Mouse (Mus musculus): ENCODE results near the gene Pde8b.
A peak's percentile ranks its signal among the peaks of the same experiment; 100 is the strongest.

Pde8b gene

GRCm38 (mm10) chr13:95249511-95250456 is at the start of gene Pde8b:
Pde8b (minus strand) TSS chr13:95250336.
- no peak for DNase-seq (ENCODE audit: low read depth)

GRCm38 (mm10) chr13:95291983-95292382 is 41.8 kb upstream of the Pde8b start:
- DNase-seq (ENCODE audit: low read depth): no peak

DNA sequence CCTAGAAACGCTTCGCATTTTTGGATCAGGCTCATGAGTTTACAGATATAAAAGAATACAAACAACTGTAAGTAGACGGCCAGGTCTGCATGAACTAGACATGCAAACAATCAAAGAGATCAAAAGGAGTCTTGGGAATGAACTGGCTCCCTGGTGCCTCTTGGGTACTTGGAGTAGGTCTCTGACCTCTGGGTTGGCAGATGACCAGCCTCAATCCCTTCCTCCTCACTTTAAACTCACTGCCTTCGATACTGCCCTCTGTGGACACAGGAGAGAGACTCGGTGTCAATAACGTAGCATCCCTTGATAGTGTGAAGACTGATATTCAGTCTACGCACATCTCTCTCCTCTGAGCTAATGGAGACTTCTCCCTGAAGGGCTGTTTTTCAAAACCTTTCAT is 37.9 kb upstream of the Pde8b start:
- no peak for DNase-seq (ENCODE audit: low read depth)

- DNase-seq (ENCODE audit: low read depth): peak; percentile 37
Measured at GRCm38 (mm10) chr13:95286989-95287388, 36.9 kb upstream of the Pde8b start.

- DNase-seq (ENCODE audit: low read depth): no peak
Measured at GRCm38 (mm10) chr13:95281740-95282673, 31.9 kb upstream of the Pde8b start.

DNA sequence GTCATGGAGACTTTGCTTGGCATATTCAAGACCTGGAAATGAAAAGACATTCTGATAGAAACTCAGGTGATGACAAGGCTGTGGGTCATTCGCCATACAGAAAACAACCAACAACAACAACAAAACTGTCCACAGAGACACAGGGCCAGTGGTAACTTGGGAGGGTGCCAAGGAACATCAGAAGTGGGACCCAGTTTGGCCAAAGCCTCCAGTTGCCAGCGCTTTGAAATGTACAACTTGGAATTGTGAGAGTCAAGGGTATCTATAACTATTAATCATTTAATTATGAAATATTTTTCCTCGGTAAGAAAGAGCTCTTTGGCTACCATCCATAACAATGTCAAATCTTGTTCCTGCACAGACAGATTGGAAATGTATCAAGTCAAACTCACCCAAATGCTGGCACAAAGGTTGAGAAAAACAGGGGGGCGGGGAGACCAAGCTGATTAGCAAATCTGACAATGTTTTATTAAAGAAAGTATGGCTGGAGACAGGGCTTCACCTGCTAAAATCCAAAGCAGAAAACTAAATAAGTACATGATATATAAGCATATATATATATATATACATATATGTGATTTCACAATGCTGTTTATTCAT is 28.4 kb upstream of the Pde8b start:
- no peak for DNase-seq (ENCODE audit: low read depth)

GRCm38 (mm10) chr13:95264691-95265090 is 14.6 kb upstream of the Pde8b start:
- DNase-seq (ENCODE audit: low read depth): no peak

DNA sequence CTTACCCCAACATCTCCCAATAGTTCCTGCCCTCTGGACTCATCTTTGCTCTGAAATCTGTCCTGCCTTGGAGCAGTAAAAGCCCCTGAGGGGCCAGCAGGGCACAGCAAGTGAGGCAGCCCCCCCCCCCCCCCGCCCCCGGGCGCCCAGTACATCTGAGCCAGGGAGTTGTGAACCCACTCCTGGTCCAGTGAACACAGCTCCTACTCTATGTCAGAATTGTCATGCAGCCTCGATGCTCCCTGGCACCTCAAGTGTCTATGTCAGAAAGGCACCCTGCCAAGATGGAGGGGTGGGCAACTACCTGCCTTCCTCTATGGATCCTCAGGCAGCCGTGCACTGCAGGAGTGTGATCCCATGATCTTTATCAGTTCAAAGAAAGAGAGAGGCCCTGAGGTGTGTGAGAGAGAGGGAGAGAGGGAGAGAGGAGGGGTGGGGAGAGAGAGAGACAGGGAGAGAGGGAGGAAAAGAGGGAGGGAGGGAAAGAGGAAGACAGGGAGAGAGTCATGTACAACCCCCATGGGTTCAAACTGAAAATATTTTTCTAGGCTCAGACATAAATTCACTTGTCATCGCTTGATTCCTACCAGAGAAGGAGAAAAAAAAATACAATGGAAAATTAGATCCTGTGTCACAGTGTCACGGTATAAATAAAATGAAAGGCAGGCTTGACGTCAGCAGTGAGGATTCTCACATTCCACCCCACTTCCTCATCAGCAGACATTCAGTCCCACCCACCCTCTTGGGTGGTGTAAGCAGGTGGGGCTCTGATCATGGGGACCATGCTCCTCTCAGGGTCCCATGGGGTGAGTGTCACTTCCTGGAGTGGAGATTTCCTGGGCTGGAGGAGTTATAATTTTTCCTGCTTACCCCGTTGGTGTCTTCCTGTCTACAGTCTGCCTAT is 11.0 kb upstream of the Pde8b start:
- no peak for DNase-seq (ENCODE audit: low read depth)

DNA sequence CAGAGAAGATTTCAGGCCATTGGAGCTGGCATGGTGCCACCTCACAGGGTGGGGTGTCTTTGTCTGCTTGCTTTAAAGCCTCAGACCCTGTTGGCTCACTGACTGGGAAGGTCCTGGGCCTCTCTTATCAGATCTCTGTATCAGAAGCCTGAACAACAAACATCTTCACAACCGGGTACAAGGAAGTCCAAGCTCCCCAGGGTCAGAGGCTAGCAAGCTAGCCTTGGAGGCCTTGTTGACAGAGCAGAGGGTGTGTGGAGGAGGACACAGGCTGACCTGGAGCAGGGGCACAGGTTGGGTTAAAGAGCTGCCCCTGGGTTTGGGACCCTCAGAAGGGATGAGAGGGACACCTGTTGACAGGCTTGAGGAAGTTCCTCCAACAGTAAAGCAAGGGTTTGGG is 10.3 kb upstream of the Pde8b start:
- no peak for DNase-seq (ENCODE audit: low read depth)

- no peak for DNase-seq (ENCODE audit: low read depth)
Measured at GRCm38 (mm10) chr13:95257083-95257482, 6.9 kb upstream of the Pde8b start.

DNA sequence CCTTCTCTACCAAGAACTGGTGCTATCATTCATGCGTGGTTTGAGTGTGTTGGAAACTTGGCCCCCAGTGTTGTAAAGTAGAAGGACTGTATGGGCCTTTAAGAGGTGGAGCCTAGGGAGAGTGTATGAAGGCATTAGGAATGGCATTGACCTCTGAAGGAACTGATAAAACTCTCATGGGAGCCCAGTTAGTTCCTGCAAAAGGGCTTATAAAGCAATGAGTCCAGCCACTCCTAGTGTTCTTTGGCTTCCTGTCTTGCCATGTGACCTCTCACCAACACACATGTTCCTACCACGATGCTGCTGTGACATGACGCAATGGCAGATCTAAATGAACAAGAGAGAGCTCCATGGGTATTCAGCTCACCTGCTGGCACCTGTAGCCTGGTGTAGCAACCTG is 4.9 kb upstream of the Pde8b start:
- DNase-seq (ENCODE audit: low read depth): no peak

DNA sequence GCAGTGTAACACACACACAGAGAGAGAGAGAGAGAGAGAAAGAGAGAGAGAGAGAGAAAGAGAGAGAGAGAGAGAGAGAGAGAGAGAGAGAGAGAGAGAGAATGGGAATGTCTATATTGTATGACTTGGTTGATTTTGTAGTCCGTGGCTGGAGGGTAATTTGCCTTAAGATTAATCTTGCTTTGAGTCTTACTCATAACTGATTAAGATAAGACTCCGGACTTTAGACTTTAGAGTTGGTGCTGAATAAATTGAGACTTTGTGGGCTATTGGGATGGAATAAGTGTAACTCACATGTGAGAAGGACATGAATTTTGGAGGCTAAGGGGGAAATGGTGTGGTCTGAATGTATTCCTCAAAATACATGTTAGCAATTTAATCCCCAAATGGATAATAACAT is 7.1 kb downstream of the Pde8b start:
- DNase-seq (ENCODE audit: low read depth): no peak

GRCm38 (mm10) chr13:95237488-95237887 is 12.6 kb downstream of the Pde8b start:
- no peak for DNase-seq (ENCODE audit: low read depth)

DNA sequence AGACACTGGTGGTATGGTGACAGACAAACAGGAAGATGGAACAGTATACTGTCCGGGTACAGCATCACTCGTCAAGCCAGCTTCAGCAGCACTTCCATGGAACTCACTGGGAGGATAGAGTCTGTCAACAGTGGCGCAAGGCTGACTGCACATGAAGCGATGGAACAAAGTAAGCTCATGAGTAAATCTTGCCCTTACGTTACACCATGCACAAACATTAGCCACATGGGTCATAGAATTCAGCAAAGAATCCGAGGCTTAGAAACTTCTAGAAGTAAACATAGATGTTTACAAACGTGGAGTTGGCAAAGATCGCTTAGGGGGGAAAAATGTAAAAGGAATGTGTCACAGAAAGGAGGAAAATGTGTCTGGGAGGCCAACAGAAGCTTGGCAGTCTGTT is 14.9 kb downstream of the Pde8b start:
- DNase-seq (ENCODE audit: low read depth): no peak

GRCm38 (mm10) chr13:95231366-95232138 is 18.6 kb downstream of the Pde8b start:
- DNase-seq (ENCODE audit: low read depth): no peak

- no peak for DNase-seq (ENCODE audit: low read depth)
Measured at GRCm38 (mm10) chr13:95230326-95230725, 19.8 kb downstream of the Pde8b start.

GRCm38 (mm10) chr13:95224491-95224890 is 25.6 kb downstream of the Pde8b start:
- DNase-seq (ENCODE audit: low read depth): no peak

GRCm38 (mm10) chr13:95223427-95223772 is 26.7 kb downstream of the Pde8b start:
- no peak for DNase-seq (ENCODE audit: low read depth)

GRCm38 (mm10) chr13:95222569-95223426 is 27.3 kb downstream of the Pde8b start:
- DNase-seq (ENCODE audit: low read depth): no peak
